Mouse (Mus musculus) hindbrain, postnatal 0 days (tissue): Measurements from ENCODE around the gene Nckap1l. TPM values are rescaled to one million over a fixed set of nuclear protein-coding genes. Genes with fewer than 3 reads are reported as not detected.

Source experiments
- ATAC-seq: fragments of 200-750 bp; cut with Nextera tagmentation; 2 replicates; pipeline ENCODE4 v1.8.0; 2017; ENCODE audit warnings: mild to moderate bottlenecking, moderate TSS enrichment, moderate library complexity
- DNase-seq: peaks from one replicate; pipeline ENCODE4 v3.0.0-alpha.2; 2015; ENCODE audit warnings: low spot score
- H3K27ac ChIP-seq: fragments of 300-500 bp; sonication (generic); 2 replicates; pipeline ENCODE4 v1.5.1; 2014; ENCODE audit warnings: mild to moderate bottlenecking
- H3K27me3 ChIP-seq: fragments of 300-500 bp; sonication (generic); 2 replicates; pipeline ENCODE4 v1.6.1; 2014; ENCODE audit warnings: low read length, mixed read lengths; ENCODE audit not compliant: insufficient read depth
- H3K36me3 ChIP-seq: fragments of 300-500 bp; sonication (generic); 2 replicates; pipeline ENCODE4 v1.6.1; 2014; ENCODE audit warnings: low read length, mixed read lengths; ENCODE audit not compliant: insufficient read depth
- H3K4me1 ChIP-seq: fragments of 300-500 bp; sonication (generic); 2 replicates; pipeline ENCODE4 v1.6.1; 2014; ENCODE audit warnings: antibody characterized with exemption, low read length, mixed read lengths; ENCODE audit not compliant: insufficient read depth
- H3K4me2 ChIP-seq: fragments of 300-500 bp; sonication (generic); 2 replicates; pipeline ENCODE4 v1.6.1; 2014; ENCODE audit warnings: low read depth, mild to moderate bottlenecking, low read length, moderate library complexity, mixed read lengths
- H3K4me3 ChIP-seq: fragments of 300-500 bp; sonication (generic); 2 replicates; pipeline ENCODE4 v1.5.1; 2014; ENCODE audit warnings: low read length
- H3K9ac ChIP-seq: fragments of 300-500 bp; sonication (generic); replicated peaks from 2 replicates; pipeline ENCODE4 v1.6.1; 2014; ENCODE audit warnings: mild to moderate bottlenecking, low read length, moderate library complexity, mixed read lengths
- H3K9me3 ChIP-seq: fragments of 300-500 bp; sonication (generic); 2 replicates; pipeline ENCODE4 v1.6.1; 2016; ENCODE audit warnings: low read length, mixed read lengths
- CTCF ChIP-seq: IDR thresholded peaks from 2 replicates; pipeline ENCODE4 v1.5.1; 2016; ENCODE audit warnings: antibody characterized with exemption, control low read depth, low read depth
- WGBS: fragments of 180-500 bp; shearing (Covaris S2); extraction: QIAGEN DNeasy Blood & Tissue Kit; methylation state at CpG from one replicate; pipeline ENCODE4 v1.1.7; 2014; 5-methylcytosine and 5-hydroxymethylcytosine counted together
- polyA plus RNA-seq: library from polyadenylated mRNA; unstranded; fragments of >200 nt; fragmentation: Nextera tagmentation; extraction: Ambion mirVana; gene quantifications from 2 replicates; pipeline ENCODE4 v1.2.1, GENCODE M21; 2015
- total RNA-seq: library from RNA; depleted of rRNA; stranded (reverse); fragments of >200 nt; gene quantifications from 2 replicates; pipeline ENCODE4 v1.2.3, GENCODE M21; 2014

Gene Nckap1l
- total and polyA plus RNA-seq, 2 experiments from 2014 or later = 2.5 to 5.5 TPM

DNA sequence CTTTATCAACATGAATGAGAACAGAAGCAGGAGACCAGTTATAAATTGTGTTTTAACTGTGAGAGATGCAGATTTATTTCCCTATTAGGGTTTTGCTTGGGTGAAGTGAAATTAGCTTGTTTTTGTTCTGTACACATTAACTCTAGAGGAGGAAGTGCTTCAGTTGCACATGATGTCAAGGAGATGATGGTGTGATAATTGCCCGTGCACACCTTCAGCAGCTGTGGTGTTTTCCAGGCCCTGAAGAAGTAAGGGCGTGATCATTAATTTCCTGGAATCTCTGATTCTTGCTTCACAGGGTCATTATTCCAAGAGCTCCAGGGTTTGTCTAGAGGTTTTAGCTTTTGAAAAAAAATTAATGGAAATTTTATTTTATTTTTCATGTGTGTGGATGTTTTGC, 26.5 kb downstream of the Nckap1l start:
- no peak for TF ChIP-seq CTCF
- ATAC-seq = no peak

DNA sequence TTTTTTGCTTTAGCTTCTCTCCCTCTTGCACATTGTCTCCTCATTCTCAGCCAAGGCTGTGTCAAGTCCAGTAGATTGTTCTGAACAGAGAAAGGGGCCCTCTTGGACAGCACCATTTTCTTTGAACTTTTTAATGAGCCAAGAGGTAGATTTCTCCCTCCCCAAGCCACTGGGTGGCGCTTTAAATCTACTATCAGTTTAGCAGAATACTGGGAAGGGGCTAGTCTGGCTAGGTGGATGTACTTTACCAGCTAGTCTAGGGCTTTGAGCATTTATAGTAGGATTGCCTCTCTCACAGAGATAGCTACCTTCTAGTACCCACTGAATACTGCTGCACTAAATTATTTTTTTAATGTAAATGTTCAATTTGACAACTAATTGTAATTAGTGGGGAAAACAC, 28.9 kb downstream of the Nckap1l start:
- H3K4me3 ChIP-seq = no peak overlapping the region
- no peak overlapping the region for H3K9ac ChIP-seq
- peak; percentile 88 for DNase-seq
- H3K4me2 ChIP-seq = no peak overlapping the region
- WGBS = 3% methylated on average over 1 of the region's 1 CpGs
- H3K27me3 ChIP-seq = no peaks in the 10 kb centered on the region
- H3K9me3 ChIP-seq = no peaks in the 10 kb centered on the region
- no peak overlapping the region for H3K27ac ChIP-seq
- peak; percentile 66 for ATAC-seq
- peak; percentile 69 for TF ChIP-seq CTCF
- H3K36me3 ChIP-seq = no peaks in the 10 kb centered on the region
- peaks cover 5% of the 10 kb centered on the region; the same call in 1 of the 2 replicates for H3K4me1 ChIP-seq

More for the DNA sequence above, 26.5 kb downstream of the Nckap1l start:
- H3K4me3 ChIP-seq = no peak overlapping the region
- no peak overlapping the region for H3K9ac ChIP-seq
- H3K9me3 ChIP-seq = no peaks in the 10 kb centered on the region
- 89% methylated on average over 2 of the region's 2 CpGs for WGBS
- DNase-seq = no peak
- H3K4me1 ChIP-seq = peaks cover 5% of the 10 kb centered on the region; the same call in 1 of the 2 replicates
- H3K4me2 ChIP-seq = no peak overlapping the region
- no peaks in the 10 kb centered on the region for H3K27me3 ChIP-seq
- H3K36me3 ChIP-seq = no peaks in the 10 kb centered on the region
- H3K27ac ChIP-seq = no peak overlapping the region

DNA sequence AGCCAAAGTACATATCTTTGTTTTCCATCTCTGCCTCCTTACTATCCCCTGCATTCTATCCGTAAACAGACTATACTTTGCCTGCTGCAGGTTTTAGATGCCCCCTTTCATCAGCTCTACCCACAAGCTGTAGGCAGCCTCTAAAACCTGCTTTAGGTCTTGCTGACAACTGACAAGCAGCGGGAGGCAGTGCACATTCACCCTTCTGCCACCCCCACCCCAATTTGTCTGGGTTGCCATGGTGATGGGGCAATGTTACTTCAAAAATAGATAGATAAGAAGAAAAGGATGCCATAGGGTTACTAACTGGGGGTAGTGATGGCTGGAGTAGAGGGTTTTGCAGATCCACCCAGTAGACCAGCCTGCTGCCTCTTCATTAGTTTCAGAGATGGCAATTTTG, 30.9 kb downstream of the Nckap1l start:
- Histone ChIP-seq H3K27ac (no peak overlapping the region), H3K4me2 (no peak overlapping the region), H3K36me3 (no peaks in the 10 kb centered on the region), H3K4me3 (no peak overlapping the region), H3K4me1 (peaks cover 5% of the 10 kb centered on the region; the same call in 1 of the 2 replicates), H3K27me3 (no peaks in the 10 kb centered on the region), H3K9ac (no peak overlapping the region), H3K9me3 (no peaks in the 10 kb centered on the region)
- no peak for TF ChIP-seq CTCF
- ATAC-seq (no peak), DNase-seq (no peak)
- WGBS = 38% methylated on average over 2 of the region's 2 CpGs

DNA sequence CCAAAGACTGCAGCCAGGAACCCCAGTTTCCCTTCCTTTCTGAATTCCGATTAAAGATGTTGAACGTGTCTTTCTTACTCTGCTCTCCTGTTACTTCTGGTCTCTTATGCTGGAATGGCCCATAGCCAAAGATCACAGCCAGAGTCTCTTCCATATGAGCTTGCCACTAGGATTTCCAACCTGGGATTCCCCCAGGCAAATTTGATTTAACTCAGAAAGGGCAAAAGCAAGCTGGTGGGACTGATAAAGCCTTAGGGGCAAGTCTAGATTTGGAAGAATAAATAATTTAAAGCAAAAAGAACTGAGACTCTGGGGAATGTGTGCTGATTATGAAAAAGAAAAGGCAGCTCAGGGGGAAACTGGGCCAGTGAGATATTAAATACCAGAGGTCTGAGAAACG, 31.5 kb downstream of the Nckap1l start:
- Histone ChIP-seq H3K27me3 (no peaks in the 10 kb centered on the region), H3K9ac (no peak overlapping the region), H3K27ac (no peak overlapping the region), H3K4me3 (no peak overlapping the region), H3K9me3 (no peaks in the 10 kb centered on the region), H3K4me1 (peaks cover 5% of the 10 kb centered on the region; the same call in 1 of the 2 replicates), H3K4me2 (no peak overlapping the region), H3K36me3 (no peaks in the 10 kb centered on the region)
- whole genome bisulfite sequencing = 29% methylated on average over 3 of the region's 3 CpGs
- no peak for DNase-seq
- no peak for ATAC-seq
- no peak for TF ChIP-seq CTCF

DNA sequence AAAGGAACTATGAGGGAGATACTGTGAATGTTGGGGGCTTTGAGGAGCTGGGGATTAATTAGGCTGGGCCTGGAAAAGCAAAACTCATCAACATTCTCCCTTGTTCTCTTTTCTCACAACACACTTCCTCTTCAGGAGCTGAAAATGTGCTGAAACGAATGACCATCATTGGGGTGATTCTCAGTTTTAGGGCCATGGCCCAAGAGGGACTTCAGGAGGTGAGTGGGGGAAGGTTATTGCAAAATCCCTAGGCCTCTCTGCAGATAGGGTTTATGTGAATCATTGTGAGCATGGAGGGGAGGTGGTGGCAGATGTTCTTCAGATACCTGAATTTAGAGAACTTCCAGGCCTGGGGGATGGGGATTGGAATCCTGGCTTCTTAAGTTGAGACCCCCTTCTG, 33.1 kb downstream of the Nckap1l start:
- Histone ChIP-seq H3K4me3 (no peak overlapping the region), H3K4me2 (no peak overlapping the region), H3K9ac (no peak overlapping the region), H3K27ac (no peak overlapping the region), H3K36me3 (no peaks in the 10 kb centered on the region), H3K9me3 (no peaks in the 10 kb centered on the region), H3K4me1 (peaks cover 5% of the 10 kb centered on the region; the same call in 1 of the 2 replicates), H3K27me3 (no peaks in the 10 kb centered on the region)
- WGBS = 66% methylated on average over 1 of the region's 1 CpGs
- no peak for DNase-seq
- ATAC-seq = no peak
- no peak for TF ChIP-seq CTCF

DNA sequence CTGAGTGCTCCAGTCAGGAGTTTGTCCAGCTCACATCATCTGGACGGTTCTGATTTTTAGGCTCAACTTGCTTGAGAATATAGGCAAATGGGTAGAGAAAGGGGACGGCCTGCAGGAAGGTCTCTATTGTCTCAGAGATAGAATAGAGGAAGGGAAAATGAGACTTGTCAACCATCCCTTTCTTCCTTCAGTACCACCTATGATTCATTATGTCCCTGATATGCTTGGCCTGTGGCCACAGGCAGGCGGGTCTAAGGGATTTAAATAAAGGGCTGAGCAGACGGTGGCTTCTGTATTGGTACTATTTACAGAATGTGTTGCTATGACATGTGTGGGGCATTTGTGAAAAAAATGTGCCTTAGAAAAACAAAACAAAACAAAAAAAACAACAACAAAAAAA, 34.7 kb downstream of the Nckap1l start:
- no peak overlapping the region for H3K27ac ChIP-seq
- H3K36me3 ChIP-seq = no peaks in the 10 kb centered on the region
- H3K9ac ChIP-seq = no peak overlapping the region
- H3K27me3 ChIP-seq = no peaks in the 10 kb centered on the region
- peaks cover 5% of the 10 kb centered on the region; the same call in 1 of the 2 replicates for H3K4me1 ChIP-seq
- H3K9me3 ChIP-seq = no peaks in the 10 kb centered on the region
- DNase-seq = no peak
- no peak overlapping the region for H3K4me2 ChIP-seq
- 43% methylated on average over 4 of the region's 4 CpGs for WGBS
- no peak for TF ChIP-seq CTCF
- H3K4me3 ChIP-seq = no peak overlapping the region
- no peak for ATAC-seq

DNA sequence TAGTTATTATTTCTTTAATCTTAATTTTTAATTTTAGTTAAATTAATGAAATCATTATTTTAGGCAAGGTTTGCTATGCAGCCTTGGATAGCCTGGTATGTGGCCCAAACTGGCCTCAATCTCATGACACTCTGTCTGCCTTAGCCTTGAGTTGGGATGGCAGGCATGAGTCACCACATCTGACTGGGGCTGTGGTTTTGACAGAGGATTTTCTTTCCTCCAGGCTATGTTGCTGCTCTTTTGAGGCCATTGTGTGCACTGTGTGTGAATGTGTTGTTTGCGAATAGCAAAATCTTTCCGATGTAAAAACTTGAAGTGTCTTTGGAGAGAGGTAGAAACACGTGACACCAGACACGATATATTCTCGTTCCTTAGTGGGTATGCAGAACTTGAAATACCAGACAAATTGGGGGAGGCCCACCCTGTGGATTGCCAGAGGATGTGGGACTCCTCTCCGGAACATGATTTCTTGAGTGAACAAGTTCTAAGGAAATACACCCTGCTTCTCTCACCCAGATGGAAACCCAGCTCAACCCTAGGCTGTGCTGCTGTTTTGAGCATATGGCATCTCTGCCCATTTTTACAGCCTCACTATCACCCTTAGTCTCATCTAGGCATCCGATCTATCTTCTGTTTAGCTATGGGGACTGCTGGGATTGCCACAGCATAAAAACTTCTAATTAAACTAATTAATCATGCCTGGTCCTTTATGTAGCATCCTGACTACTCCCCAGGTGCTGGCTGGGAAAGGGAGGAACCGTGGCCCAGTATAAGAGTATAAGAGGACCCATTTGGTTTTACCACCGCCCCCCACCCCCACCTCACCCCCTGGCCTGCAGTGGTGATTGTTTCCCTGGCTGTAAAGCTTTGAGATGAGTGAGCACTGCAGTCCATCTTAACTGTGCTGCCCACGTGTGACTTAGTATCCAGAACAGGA, 42.9 kb downstream of the Nckap1l start:
- Histone ChIP-seq H3K27me3 (no peaks in the 10 kb centered on the region), H3K27ac (no peak overlapping the region)
- ATAC-seq = no peak

More for the DNA sequence above, 42.9 kb downstream of the Nckap1l start:
- no peaks in the 10 kb centered on the region for H3K9me3 ChIP-seq
- 63% methylated on average over 10 of the region's 10 CpGs for WGBS
- no peaks in the 10 kb centered on the region for H3K36me3 ChIP-seq
- DNase-seq = no peak
- H3K4me2 ChIP-seq = no peak overlapping the region
- H3K4me3 ChIP-seq = no peak overlapping the region
- TF ChIP-seq CTCF = no peak
- no peak overlapping the region for H3K9ac ChIP-seq
- H3K4me1 ChIP-seq = no peaks in the 10 kb centered on the region; the same call in 1 of the 2 replicates
